Mouse (Mus musculus): Measurements from ENCODE around the gene Taf12.

DNA sequence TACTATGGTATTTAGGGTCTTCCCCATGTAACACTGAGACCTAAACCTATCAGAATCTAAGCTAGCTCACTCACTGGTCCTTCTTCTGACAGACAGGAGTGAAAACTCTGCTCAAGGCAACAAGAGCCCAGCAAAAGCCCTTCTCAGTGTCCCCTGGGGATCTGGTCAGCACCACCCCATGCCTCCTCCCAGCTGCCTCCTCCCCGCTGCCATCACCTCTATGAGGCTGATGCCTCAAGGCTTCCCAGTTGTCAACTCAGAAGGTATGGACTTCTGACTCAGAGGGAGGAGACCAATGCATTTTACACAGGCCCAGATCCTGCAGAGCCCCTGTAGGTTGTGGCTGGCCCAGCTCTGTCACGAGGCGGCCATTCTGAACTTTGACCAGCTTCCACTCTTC, 67.3 kb downstream of the Taf12 start:
- TF ChIP-seq EP300 (optimal IDR thresholded peaks at IDR 0.05) (no peak), CTCF (IDR thresholded peaks at IDR 0.05; ENCODE audit: low read depth) (no peak)
